Mouse (Mus musculus) lung, embryonic 16.5 days (tissue): ENCODE results near the gene Fubp3. TPM values are rescaled to one million over a fixed set of nuclear protein-coding genes. Genes with fewer than 3 reads are reported as not detected.
"Not testable (repeated sequence)": the region's sequence is repeated elsewhere in the genome, so short reads cannot be mapped to it uniquely, and the experiment has no call there.

Experiments
- ATAC-seq: fragments of 200-750 bp; cut with Nextera tagmentation; 2 replicates; pipeline ENCODE4 v1.8.0; 2017; ENCODE audit warnings: low read depth, mild to moderate bottlenecking, moderate library complexity
- H3K27ac ChIP-seq: fragments of 300-500 bp; sonication (generic); 2 replicates; pipeline ENCODE4 v1.5.1; 2014; ENCODE audit warnings: mild to moderate bottlenecking, control low read depth, low read length
- H3K27me3 ChIP-seq: fragments of 300-500 bp; sonication (generic); 2 replicates; pipeline ENCODE4 v1.6.1; 2014; ENCODE audit warnings: low read depth, low read length, mixed read lengths; ENCODE audit not compliant: control insufficient read depth, insufficient read depth
- H3K36me3 ChIP-seq: fragments of 300-500 bp; sonication (generic); 2 replicates; pipeline ENCODE4 v1.6.1; 2014; ENCODE audit warnings: low read length; ENCODE audit not compliant: control insufficient read depth, insufficient read depth
- H3K4me1 ChIP-seq: fragments of 300-500 bp; sonication (generic); replicated peaks from 2 replicates; pipeline ENCODE4 v1.6.1; 2014; ENCODE audit warnings: low read length, mixed read lengths; ENCODE audit not compliant: control insufficient read depth, insufficient read depth
- H3K4me2 ChIP-seq: fragments of 300-500 bp; sonication (generic); 2 replicates; pipeline ENCODE4 v1.6.1; 2014; ENCODE audit warnings: low read depth, low read length, control low read depth
- H3K4me3 ChIP-seq: fragments of 300-500 bp; sonication (generic); 2 replicates; pipeline ENCODE4 v1.5.1; 2014; ENCODE audit warnings: mild to moderate bottlenecking, low read length, control low read depth
- H3K9ac ChIP-seq: fragments of 300-500 bp; sonication (generic); 2 replicates; pipeline ENCODE4 v1.6.1; 2014; ENCODE audit warnings: low read length, control low read depth
- H3K9me3 ChIP-seq: fragments of 300-500 bp; sonication (generic); 2 replicates; pipeline ENCODE4 v1.6.1; 2016; ENCODE audit warnings: low read length; ENCODE audit not compliant: control insufficient read depth
- WGBS: fragments of 180-500 bp; shearing (Covaris S2); extraction: QIAGEN DNeasy Blood & Tissue Kit; methylation state at CpG from one replicate; pipeline ENCODE4 v1.1.7; 2014; 5-methylcytosine and 5-hydroxymethylcytosine counted together
- polyA plus RNA-seq: library from polyadenylated mRNA; unstranded; fragments of >200 nt; fragmentation: Nextera tagmentation; extraction: Ambion mirVana; gene quantifications from 2 replicates; pipeline ENCODE4 v1.2.1, GENCODE M21; 2015

The Fubp3 gene
- polyA plus RNA-seq, 1 experiment from 2014 or later: 82.3 TPM

DNA sequence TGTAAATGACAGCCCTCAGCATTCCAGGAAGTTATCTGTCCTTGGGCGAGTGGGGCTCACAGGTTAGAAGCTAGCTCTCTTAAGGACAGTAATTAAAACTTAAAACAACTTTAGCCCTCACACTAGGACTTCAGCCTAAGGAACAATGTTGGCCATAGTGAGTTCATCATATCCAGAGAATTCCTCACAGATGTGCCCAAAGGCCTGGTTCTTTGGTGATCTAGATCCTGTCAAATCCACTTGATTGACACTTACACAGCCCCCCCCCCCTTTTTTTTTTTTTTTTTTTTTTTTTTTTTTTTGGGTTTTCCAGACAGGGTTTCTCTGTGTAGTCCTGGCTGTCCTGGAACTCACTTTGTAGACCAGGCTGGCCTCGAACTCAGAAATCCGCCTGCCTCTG is 21.1 kb upstream of the Fubp3 start:
- not testable (repeated sequence) for ATAC-seq
- WGBS: 83% methylated on average over 2 of the region's 3 CpGs

DNA sequence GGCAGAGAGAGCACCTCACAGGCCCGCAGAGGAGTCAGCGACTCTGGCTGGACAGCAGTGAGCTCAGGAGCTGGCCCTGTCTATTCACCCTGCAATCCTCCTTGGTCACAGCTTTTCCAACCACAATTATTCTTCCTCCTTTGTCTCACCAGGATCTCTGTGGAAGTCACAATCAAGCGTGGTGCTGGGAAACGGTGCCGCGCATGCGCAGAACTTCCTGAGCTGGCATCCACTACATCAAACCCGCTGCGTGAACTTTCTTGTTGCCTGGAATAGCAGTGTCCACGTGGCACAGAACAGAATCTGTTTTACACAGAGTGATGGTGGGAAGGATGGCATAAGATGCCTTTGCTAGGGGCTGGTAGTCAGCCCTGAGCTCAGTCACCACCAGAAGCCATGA is 20.5 kb upstream of the Fubp3 start:
- 81% methylated on average over 10 of the region's 10 CpGs for WGBS

More for the DNA sequence above, 21.1 kb upstream of the Fubp3 start:
- not testable (repeated sequence) for H3K36me3 ChIP-seq, H3K27ac ChIP-seq, H3K9me3 ChIP-seq, H3K9ac ChIP-seq, H3K4me3 ChIP-seq, H3K27me3 ChIP-seq, H3K4me2 ChIP-seq, H3K4me1 ChIP-seq

DNA sequence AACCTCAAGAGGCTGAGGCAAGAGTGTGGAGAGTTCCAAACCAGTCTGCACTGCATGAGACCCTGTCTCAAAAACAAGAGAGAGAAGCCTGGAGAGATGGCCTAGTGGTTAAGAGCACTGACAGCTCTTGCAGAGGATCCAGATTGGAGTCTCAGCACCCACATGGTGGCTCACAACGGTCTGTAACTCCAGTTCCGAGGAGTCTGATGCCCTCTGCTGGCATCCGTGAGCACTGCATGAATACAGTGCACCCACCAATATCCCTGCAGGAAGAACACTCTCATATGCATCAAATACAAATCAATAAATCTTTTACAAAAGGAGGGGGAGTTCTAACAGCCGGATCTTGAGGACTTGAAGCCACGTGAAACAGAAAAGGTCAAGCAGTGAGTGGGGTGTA is 17.8 kb upstream of the Fubp3 start:
- WGBS: 76% methylated on average over 5 of the region's 5 CpGs
- Histone ChIP-seq H3K36me3 (no peaks in the 10 kb centered on the region), H3K4me2 (no peak overlapping the region), H3K27ac (no peak overlapping the region), H3K4me1 (no peaks in the 10 kb centered on the region), H3K4me3 (no peak overlapping the region), H3K9me3 (peaks cover 4% of the 10 kb centered on the region; the same call in 1 of the 2 replicates), H3K9ac (no peak overlapping the region), H3K27me3 (no peaks in the 10 kb centered on the region)
- ATAC-seq: no peak

More for the DNA sequence above, 20.5 kb upstream of the Fubp3 start:
- no peak for ATAC-seq
- peaks cover 4% of the 10 kb centered on the region; the same call in 1 of the 2 replicates for H3K9me3 ChIP-seq
- H3K4me2 ChIP-seq: no peak overlapping the region
- H3K27me3 ChIP-seq: no peaks in the 10 kb centered on the region
- H3K9ac ChIP-seq: no peak overlapping the region
- no peaks in the 10 kb centered on the region for H3K36me3 ChIP-seq
- H3K4me3 ChIP-seq: no peak overlapping the region
- no peaks in the 10 kb centered on the region for H3K4me1 ChIP-seq
- no peak overlapping the region for H3K27ac ChIP-seq

DNA sequence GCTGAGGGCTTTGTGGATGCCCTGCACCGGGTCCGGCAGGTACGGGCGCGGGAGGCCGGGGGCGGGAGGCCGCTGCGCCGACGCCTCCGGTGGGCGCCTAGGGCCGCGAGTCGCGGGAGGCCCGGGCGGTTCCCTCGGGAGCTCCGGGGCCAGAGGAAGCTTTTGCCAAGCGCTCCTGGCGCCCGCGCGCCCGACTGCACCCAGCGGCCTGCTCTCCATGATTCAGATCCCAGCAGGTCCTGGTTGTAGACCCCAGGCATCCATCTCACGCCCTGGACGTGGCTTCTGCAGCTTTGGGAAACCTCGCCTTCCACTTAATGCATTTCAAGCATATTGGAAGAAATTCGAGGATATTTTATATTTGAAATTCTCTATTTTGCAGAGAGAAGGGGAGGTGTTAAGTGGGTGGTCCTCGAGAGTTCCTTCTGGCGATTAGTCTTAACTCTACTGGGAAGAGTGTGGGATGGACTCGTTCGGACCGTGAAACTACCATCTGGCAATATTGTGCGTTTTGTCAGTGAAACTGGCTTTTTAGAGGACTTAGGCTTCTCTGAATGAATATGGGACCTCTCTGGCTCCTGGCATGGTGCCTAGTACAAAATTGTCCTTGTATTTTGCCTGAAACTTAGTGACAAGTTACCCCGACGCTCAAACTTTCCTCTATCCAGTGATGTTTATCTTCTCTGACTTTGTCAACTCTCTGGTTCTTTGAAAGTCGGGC is 624 bp downstream of the Fubp3 start:
- peak overlapping the region; percentile 76 for H3K27ac ChIP-seq
- under 1% methylated on average over 34 of the region's 41 CpGs for WGBS

DNA sequence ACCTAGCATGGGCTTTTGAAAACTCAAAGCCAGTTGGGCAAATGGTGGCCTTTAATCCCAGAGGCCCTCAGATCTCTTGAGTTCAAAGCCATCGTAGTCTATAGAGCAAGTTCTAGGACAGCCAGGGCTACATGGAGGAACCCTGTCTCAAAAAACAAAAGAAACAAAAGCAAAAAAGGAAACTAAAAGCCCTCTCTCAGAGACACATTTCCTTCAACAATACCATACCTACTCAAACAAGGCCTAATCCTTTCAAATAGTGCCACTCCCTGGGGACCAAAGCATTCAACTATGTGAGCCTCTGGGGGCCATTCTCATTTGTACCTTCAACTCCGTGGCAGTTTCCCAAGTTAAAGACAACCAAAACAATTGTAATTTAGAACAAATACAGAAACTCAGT is 9.2 kb downstream of the Fubp3 start:
- Histone ChIP-seq H3K36me3 (peaks cover 11% of the 10 kb centered on the region), H3K4me3 (no peak overlapping the region), H3K4me1 (no peaks in the 10 kb centered on the region), H3K27ac (no peak overlapping the region), H3K27me3 (no peaks in the 10 kb centered on the region), H3K9ac (no peak overlapping the region), H3K9me3 (no peaks in the 10 kb centered on the region), H3K4me2 (no peak overlapping the region)
- no peak for ATAC-seq
- 69% methylated on average over 2 of the region's 2 CpGs for whole genome bisulfite sequencing

More for the DNA sequence above, 624 bp downstream of the Fubp3 start:
- Histone ChIP-seq H3K9me3 (no peaks in the 10 kb centered on the region), H3K4me3 (peak overlapping the region; percentile 97), H3K27me3 (no peaks in the 10 kb centered on the region), H3K4me2 (peak overlapping the region; percentile 83), H3K36me3 (peaks cover 3% of the 10 kb centered on the region; the same call in 1 of the 2 replicates), H3K9ac (peak overlapping the region; percentile 97), H3K4me1 (peaks cover 14% of the 10 kb centered on the region)
- peak; percentile 43; the same call in 1 of the 2 replicates for ATAC-seq

DNA sequence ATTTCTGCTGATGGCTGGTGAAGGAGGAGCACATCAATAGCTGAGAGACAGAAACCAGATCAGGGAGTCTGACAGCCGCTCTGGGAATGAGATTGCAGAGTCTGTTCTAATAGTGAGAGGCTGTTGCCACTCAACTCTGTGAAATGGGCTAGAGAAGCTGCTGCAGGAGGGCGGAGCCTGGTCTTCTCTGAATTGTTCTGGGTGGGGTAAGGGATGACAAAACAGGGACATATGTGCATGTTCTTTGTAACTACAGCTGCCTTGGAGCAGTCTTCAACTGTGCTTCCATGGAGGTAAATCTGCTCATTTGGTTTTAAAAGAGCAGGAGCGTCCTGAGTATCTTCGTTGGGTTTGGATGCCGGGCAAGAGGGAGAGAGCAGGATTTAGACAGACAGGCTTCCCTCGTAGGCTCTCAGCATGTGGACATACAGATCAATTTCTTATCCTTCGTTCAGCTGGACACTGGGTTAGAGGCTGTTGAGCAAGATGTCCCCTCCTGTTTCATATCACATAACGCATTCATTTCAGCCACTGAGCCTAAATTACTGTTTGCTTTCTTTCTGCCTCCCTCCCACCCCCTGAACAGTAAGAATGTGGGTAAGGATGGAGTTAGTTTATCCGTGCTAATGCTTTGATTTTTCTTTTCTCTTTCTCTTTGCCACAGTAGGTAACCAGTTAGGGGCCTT is 19.5 kb downstream of the Fubp3 start:
- Histone ChIP-seq H3K9ac (no peak overlapping the region), H3K27me3 (no peaks in the 10 kb centered on the region), H3K9me3 (no peaks in the 10 kb centered on the region), H3K36me3 (peaks cover 19% of the 10 kb centered on the region), H3K27ac (no peak overlapping the region), H3K4me1 (no peaks in the 10 kb centered on the region; the same call in 1 of the 2 replicates), H3K4me2 (no peak overlapping the region), H3K4me3 (no peak overlapping the region)
- 67% methylated on average over 9 of the region's 9 CpGs for WGBS
- 0 out of 2 replicates have a peak, but pooled peaks have one; percentile 38 for ATAC-seq

DNA sequence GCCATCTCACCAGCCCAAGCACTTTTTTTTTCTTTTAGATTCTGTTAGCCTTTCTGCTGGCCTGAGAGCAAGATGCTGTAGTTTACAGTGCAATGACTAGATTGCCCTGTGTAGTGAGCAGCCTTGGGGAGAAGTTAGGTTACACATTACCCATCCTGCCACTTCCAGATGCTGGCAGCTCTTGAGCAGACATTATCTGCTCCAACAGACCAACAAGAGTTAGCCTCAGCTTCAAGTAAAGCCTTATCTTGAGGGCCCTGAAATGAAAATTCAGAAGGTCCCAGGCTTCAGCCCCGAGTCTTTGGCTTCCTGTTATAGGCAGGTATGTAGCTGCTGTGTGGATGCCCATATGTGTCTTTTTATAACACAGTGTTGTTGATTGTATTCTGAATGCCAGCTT is 35.1 kb downstream of the Fubp3 start:
- no peak overlapping the region for H3K27ac ChIP-seq
- no peaks in the 10 kb centered on the region for H3K9me3 ChIP-seq
- H3K4me2 ChIP-seq: no peak overlapping the region
- H3K9ac ChIP-seq: no peak overlapping the region
- no peaks in the 10 kb centered on the region for H3K4me1 ChIP-seq
- WGBS: 85% methylated on average over 1 of the region's 1 CpGs
- H3K4me3 ChIP-seq: no peak overlapping the region
- peaks cover 49% of the 10 kb centered on the region for H3K36me3 ChIP-seq
- no peak for ATAC-seq
- H3K27me3 ChIP-seq: no peaks in the 10 kb centered on the region

DNA sequence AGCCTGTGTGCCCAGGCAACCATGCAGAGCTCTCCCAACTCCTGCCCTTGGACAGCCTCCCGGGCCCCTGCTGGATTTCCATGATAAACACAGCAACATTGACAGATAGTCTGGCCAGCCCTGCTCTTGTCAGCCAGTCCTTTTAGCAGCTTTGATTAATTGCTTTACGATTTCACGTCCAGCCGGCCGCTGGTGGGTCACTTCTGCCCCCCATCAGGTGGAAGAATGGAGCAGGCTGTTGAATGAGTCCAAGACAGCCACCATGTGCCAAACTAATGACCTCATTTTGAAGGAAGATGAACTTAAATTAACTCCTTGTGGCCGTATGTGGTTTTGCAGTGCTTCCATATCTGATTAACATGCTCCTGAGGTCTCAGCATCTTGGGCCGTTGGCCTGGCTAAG is 37.4 kb downstream of the Fubp3 start:
- peaks cover 58% of the 10 kb centered on the region for H3K36me3 ChIP-seq
- no peak overlapping the region for H3K9ac ChIP-seq
- no peak overlapping the region for H3K4me2 ChIP-seq
- H3K9me3 ChIP-seq: no peaks in the 10 kb centered on the region
- no peaks in the 10 kb centered on the region for H3K27me3 ChIP-seq
- H3K4me1 ChIP-seq: no peaks in the 10 kb centered on the region
- no peak for ATAC-seq
- no peak overlapping the region for H3K4me3 ChIP-seq
- no peak overlapping the region for H3K27ac ChIP-seq
- 28% methylated on average over 7 of the region's 7 CpGs for WGBS

DNA sequence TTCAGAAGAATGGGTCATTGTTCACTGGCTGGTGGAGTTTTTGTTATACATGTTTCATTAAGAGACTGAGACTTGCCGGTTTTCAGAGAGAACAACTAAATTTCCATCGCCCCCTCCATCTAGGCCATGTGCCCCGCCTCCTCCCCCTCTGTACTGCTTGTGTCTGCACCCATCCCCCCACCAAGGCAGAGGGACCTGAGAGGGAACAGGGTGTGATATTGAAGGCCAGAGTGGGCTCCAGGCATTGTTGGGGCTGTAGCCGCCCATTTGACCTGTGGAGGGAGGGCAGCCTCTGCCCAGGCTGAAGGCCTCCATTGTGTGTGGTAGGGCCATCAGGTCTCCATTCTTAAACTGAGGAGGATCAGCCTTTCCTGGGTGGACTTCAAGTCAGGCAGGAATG is 38.5 kb downstream of the Fubp3 start:
- H3K36me3 ChIP-seq: peaks cover 56% of the 10 kb centered on the region
- no peak overlapping the region for H3K27ac ChIP-seq
- H3K27me3 ChIP-seq: no peaks in the 10 kb centered on the region
- 82% methylated on average over 4 of the region's 4 CpGs for WGBS
- H3K4me3 ChIP-seq: no peak overlapping the region
- H3K4me1 ChIP-seq: no peaks in the 10 kb centered on the region
- no peaks in the 10 kb centered on the region for H3K9me3 ChIP-seq
- H3K4me2 ChIP-seq: no peak overlapping the region
- no peak for ATAC-seq
- H3K9ac ChIP-seq: no peak overlapping the region
